Mouse (Mus musculus) forebrain, embryonic 11.5 days (tissue): Measurements from ENCODE around the gene Trim9. TPM values are rescaled to one million over a fixed set of nuclear protein-coding genes. Genes with fewer than 3 reads are reported as not detected.
A peak's percentile ranks its signal among the peaks of the same experiment; 100 is the strongest.

Experiments used
- ATAC-seq: fragments of 200-750 bp; cut with Nextera tagmentation; replicated peaks from 2 replicates; pipeline ENCODE4 v1.8.0; 2017; ENCODE audit warnings: moderate TSS enrichment; ENCODE audit not compliant: low FRiP score
- DNase-seq: peaks from one replicate; pipeline ENCODE4 v3.0.0-alpha.2; 2017; ENCODE audit warnings: low spot score
- H3K27ac ChIP-seq: fragments of 300-500 bp; sonication (generic); 2 replicates; pipeline ENCODE4 v1.5.1; 2014; ENCODE audit warnings: low read depth, low read length
- H3K27me3 ChIP-seq: fragments of 300-500 bp; sonication (generic); 2 replicates; pipeline ENCODE4 v1.6.1; 2014; ENCODE audit warnings: mild to moderate bottlenecking, low read length, mixed read lengths; ENCODE audit not compliant: control insufficient read depth, insufficient read depth
- H3K36me3 ChIP-seq: fragments of 300-500 bp; sonication (generic); 2 replicates; pipeline ENCODE4 v1.6.1; 2014; ENCODE audit warnings: mild to moderate bottlenecking, low read length, moderate library complexity, mixed read lengths; ENCODE audit not compliant: control insufficient read depth, insufficient read depth
- H3K4me1 ChIP-seq: fragments of 300-500 bp; sonication (generic); replicated peaks from 2 replicates; pipeline ENCODE4 v1.6.1; 2014; ENCODE audit warnings: low read length, mixed read lengths; ENCODE audit not compliant: control insufficient read depth, insufficient read depth
- H3K4me2 ChIP-seq: fragments of 300-500 bp; sonication (generic); 2 replicates; pipeline ENCODE4 v1.6.1; 2014; ENCODE audit warnings: low read depth, mild to moderate bottlenecking, low read length, moderate library complexity, mixed read lengths; ENCODE audit not compliant: severe bottlenecking
- H3K4me3 ChIP-seq: fragments of 300-500 bp; sonication (generic); 2 replicates; pipeline ENCODE4 v1.5.1; 2014; ENCODE audit warnings: low read depth, low read length
- H3K9ac ChIP-seq: fragments of 300-500 bp; sonication (generic); 2 replicates; pipeline ENCODE4 v1.6.1; 2014; ENCODE audit warnings: low read length
- H3K9me3 ChIP-seq: fragments of 300-500 bp; sonication (generic); 2 replicates; pipeline ENCODE4 v1.6.1; 2016; ENCODE audit warnings: low read length, mixed read lengths; ENCODE audit not compliant: control insufficient read depth
- WGBS: fragments of 180-500 bp; shearing (Covaris S2); extraction: QIAGEN DNeasy Blood & Tissue Kit; methylation state at CpG from one replicate; pipeline ENCODE4 v1.1.7; 2014; 5-methylcytosine and 5-hydroxymethylcytosine counted together
- polyA plus RNA-seq: library from polyadenylated mRNA; unstranded; fragments of >200 nt; fragmentation: Nextera tagmentation; extraction: Ambion mirVana; gene quantifications from 2 replicates; pipeline ENCODE4 v1.2.1, GENCODE M21; 2014

The Trim9 gene
- polyA plus RNA-seq, 1 experiment from 2014 or later = 14.5 TPM

DNA sequence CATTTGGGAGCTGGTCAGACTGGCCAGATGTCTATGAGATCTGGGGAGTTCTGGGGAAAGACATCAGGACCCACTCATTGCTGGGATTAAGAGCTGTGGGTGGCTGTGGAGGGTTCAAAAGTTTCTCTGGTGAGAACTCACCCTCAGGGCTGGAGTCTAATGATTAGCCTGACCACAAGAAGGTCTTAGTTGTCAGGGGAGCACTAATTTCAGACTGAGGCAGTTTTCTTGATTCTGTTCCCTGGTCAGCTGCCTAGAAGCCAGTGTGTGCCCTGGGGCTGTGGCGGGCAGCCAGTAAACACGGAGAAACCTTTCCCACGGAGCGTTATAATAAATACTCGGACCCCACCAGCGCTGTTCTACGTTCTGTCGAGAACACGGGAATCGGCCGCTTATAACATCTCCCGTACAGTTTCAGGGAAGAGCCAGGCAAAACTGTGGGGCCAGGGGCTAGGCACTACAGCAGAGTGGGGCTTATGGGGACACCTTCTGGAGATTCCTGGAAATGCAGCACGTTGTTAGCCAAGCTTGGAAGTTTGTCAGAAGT, 112.4 kb downstream of the Trim9 start:
- ATAC-seq = peak; percentile 78

DNA sequence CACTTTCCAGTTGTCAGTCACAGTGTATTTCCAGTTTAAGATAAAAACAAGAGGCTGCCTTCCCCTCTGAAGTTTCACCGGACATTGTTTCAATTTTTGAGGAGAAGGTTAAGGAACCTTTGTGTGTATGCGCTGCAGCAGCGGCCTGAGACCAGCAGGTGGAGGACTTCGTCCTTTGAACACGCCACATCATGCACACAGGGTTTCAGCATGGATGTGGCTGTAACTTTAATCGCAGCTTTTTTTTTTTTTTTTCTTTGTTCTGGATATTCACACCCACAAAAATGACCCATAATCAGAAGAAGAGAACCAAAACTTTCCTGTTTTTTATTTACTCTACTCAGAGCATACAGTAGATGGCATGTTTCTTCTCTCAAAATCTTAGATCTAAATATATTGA, 113.0 kb downstream of the Trim9 start:
- Histone ChIP-seq H3K9ac (no peak overlapping the region), H3K36me3 (no peaks in the 10 kb centered on the region), H3K4me2 (no peak overlapping the region), H3K4me3 (no peak overlapping the region), H3K27ac (no peak overlapping the region), H3K4me1 (peaks cover 4% of the 10 kb centered on the region; the same call in 1 of the 2 replicates), H3K9me3 (no peaks in the 10 kb centered on the region), H3K27me3 (no peaks in the 10 kb centered on the region)
- WGBS = 22% methylated on average over 6 of the region's 6 CpGs
- DNase-seq (peak; percentile 81), ATAC-seq (peak; percentile 73)

More for the DNA sequence above, 112.4 kb downstream of the Trim9 start:
- DNase-seq = peak; percentile 87
- no peaks in the 10 kb centered on the region for H3K27me3 ChIP-seq
- H3K27ac ChIP-seq = no peak overlapping the region
- peak overlapping the region; percentile 23 for H3K4me3 ChIP-seq
- H3K4me2 ChIP-seq = peak overlapping the region; percentile 58
- H3K36me3 ChIP-seq = no peaks in the 10 kb centered on the region
- peaks cover 4% of the 10 kb centered on the region; the same call in 1 of the 2 replicates for H3K4me1 ChIP-seq
- WGBS = 7% methylated on average over 13 of the region's 13 CpGs
- H3K9ac ChIP-seq = peak overlapping the region; percentile 48
- no peaks in the 10 kb centered on the region for H3K9me3 ChIP-seq

DNA sequence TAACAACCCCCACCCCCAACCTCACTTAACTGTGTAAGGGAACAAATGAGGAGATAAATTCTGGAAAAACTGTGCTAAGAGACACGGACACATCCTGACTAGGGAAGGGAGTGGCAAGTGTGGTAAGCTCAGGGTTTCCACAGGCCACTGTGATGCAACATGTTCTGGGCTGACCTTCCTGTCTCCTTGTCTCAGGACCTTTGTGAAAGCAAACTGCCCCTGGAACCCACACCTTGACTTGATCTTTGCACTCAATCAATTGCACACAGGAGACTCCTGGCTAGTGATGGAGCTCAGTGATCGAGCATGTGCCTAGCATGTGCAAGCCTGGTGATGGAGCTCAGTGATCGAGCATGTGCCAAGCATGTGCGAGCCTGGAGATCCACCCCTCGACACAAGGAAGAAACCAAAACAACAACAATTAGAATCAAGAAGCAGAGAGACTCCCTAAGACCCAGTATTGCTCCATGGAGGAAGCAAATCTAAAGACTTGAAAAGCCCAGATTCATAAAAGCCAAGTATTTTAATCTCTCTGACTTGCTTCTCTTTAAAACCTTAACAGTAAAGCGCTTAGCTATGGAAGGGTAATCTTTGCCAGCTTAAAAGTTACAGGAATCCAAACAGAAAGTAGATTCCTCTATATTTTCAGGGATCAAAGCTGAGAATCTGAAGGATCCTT, 113.6 kb downstream of the Trim9 start:
- Histone ChIP-seq H3K9me3 (no peaks in the 10 kb centered on the region), H3K9ac (no peak overlapping the region), H3K4me3 (no peak overlapping the region), H3K4me2 (no peak overlapping the region), H3K4me1 (peaks cover 4% of the 10 kb centered on the region; the same call in 1 of the 2 replicates), H3K27me3 (no peaks in the 10 kb centered on the region), H3K36me3 (no peaks in the 10 kb centered on the region), H3K27ac (no peak overlapping the region)
- WGBS = 86% methylated on average over 6 of the region's 6 CpGs
- no peak for ATAC-seq
- DNase-seq = no peak

DNA sequence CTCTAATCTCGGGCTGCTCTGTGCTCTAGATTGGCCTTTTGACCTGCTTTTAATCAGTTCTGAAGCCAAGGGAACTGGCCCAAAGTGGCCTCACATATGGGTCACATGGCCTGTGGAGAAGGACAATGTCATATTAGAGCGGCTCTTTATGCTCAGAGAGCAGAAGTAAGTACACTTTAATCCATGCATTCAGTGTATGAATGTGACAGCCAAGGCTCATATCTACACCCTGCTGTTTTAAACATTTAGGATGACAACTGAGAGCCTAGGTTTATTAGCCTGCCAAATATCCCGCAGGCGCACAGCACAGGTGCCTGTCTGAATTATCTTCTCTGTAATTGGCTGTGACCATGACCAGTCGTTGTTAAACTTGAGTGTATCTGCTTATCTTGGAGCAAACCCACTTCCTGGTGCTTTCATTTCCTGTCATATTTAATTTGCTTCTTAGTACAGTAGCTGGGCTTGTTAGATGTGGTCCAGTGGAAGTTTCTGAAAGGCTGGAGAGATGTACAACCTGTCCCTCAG, 115.3 kb downstream of the Trim9 start:
- Histone ChIP-seq H3K9ac (no peak overlapping the region), H3K4me2 (no peak overlapping the region), H3K36me3 (no peaks in the 10 kb centered on the region), H3K4me3 (no peak overlapping the region), H3K27me3 (no peaks in the 10 kb centered on the region), H3K9me3 (no peaks in the 10 kb centered on the region), H3K4me1 (peaks cover 11% of the 10 kb centered on the region; the same call in 1 of the 2 replicates), H3K27ac (no peak overlapping the region)
- WGBS = 26% methylated on average over 5 of the region's 5 CpGs
- ATAC-seq = 0 out of 2 replicates have a peak, but pooled peaks have one; percentile 4
- no peak for DNase-seq

DNA sequence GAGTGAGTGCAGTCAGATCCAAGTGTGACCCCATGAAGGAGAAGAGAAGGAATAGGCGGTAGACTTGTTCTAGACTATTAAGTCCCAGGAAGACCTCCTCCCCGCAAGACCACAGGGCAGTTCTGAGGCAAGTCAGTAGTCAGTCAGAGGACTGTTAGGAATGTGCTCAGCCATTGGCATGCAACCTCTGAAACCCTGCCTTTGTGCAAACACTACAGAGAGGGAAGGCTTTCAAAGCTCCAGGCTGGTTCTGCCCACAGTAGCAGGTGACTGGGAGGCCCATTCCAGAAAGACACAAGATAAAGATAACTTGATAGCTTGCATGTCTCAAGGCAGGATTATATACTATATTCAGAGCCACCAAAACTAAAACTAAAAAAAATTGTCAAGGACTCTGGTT, 116.1 kb downstream of the Trim9 start, which contains the start of gene Pygl:
Gene Pygl (minus strand): TSS at position 195 of the 400 bp plus-strand sequence.
- H3K4me1 ChIP-seq = peaks cover 13% of the 10 kb centered on the region; the same call in 1 of the 2 replicates
- no peak within 1 kb of the TSS for H3K4me3 ChIP-seq
- no peak within 1 kb of the TSS for H3K9ac ChIP-seq
- H3K36me3 ChIP-seq = no peaks in the 10 kb centered on the region
- 88% methylated on average over 2 of the region's 2 CpGs for WGBS
- H3K9me3 ChIP-seq = no peaks in the 10 kb centered on the region
- 0 out of 2 replicates have a peak, but pooled peaks cover 5% of the 10 kb centered on the region for H3K27me3 ChIP-seq
- H3K4me2 ChIP-seq = no peak within 1 kb of the TSS
- no peak within 1 kb of the TSS for H3K27ac ChIP-seq
- DNase-seq (no peak), ATAC-seq (no peak)

DNA sequence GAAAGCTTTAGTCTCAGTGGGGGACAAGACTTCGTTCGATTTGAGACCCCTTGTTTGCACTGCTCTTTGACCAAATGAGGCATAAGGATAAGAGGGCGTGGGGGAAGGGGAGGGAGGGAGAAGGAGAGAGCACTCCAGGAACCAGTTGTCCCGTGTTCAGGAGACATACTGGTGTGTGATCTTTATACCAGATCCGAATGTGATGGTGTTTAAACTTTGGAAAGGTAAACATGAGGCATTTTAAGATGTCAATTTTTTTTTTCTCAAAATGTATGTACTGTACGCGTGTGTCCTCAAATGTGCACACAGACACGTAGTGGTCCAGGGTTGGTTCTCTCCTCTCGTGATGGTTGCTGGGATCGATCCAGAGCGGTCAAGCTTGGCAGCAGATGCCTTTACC, 119.3 kb downstream of the Trim9 start:
- no peaks in the 10 kb centered on the region for H3K36me3 ChIP-seq
- peak overlapping the region; percentile 92; the same call in 1 of the 2 replicates for H3K4me2 ChIP-seq
- 62% methylated on average over 11 of the region's 11 CpGs for WGBS
- H3K27ac ChIP-seq = no peak overlapping the region
- 0 out of 2 replicates have a peak, but pooled peaks cover 5% of the 10 kb centered on the region for H3K27me3 ChIP-seq
- no peaks in the 10 kb centered on the region for H3K9me3 ChIP-seq
- H3K4me3 ChIP-seq = no peak overlapping the region
- H3K9ac ChIP-seq = no peak overlapping the region
- no peak for DNase-seq
- H3K4me1 ChIP-seq = peaks cover 10% of the 10 kb centered on the region; the same call in 1 of the 2 replicates
- no peak for ATAC-seq

DNA sequence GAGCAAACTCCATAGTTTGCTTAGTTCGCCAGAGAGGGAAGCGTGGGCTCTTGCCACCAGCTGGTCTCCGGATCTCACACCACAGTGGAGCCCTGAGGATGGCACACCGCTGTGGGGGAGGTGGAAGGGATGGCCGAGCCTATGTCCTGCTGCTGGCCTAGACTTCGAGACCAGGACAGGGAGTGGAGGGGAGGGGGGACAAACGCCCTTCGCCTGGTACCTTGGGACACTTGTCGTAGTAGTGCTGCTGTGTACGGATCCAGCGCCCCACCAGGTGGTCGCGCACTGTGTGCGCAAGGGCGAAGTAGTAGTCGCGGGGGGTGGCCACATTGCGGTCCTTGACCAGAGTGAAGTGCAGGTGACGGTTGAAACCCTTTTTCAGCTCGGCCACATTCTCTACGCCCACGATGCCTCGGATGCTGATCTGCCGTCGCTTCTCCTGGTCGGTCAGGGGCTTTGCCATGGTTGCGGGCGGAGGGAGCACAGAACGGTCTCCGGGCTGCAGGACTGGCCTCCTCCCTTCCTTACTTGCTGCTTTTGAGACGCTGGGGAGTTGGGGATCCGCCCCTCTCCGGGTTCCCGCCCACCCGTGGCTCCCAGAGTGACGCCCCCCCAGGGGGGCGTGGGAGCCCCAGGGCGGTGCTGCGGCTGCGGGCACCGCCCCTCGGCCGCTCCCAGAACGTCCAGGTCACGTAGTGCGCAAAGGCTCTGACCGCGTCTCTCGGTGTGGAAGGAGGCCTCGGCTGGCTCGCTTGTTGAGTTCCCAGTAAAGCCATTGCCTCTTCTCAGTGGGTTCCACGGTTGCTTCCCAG, 120.1 kb downstream of the Trim9 start:
- 1% methylated on average over 51 of the region's 52 CpGs for WGBS
- no peak overlapping the region for H3K27ac ChIP-seq

DNA sequence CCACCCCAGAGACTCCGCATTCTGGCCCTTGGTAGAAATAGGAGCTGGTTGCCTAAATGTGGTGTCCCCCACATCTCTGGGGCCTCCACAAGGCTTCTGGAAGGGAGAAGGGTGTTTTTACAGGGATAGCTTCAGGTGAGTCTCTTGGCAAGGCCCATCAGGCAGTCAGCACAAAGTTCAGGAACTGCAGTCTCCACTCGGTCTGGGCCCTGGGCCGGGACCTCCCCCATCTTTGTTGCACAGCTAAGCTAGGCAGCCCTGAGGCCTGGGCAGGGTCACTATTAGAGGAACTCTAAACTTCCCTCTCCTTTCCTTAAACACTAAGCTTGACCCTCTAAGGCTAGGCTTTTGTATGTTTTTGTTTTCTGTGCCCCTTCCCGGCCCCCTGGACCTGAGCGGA, 120.8 kb downstream of the Trim9 start:
- Histone ChIP-seq H3K27me3 (0 out of 2 replicates have a peak, but pooled peaks cover 5% of the 10 kb centered on the region), H3K4me1 (peaks cover 11% of the 10 kb centered on the region; the same call in 1 of the 2 replicates), H3K9me3 (no peaks in the 10 kb centered on the region), H3K4me2 (peak overlapping the region; percentile 92; the same call in 1 of the 2 replicates), H3K4me3 (peak overlapping the region; percentile 40; the same call in 1 of the 2 replicates), H3K27ac (no peak overlapping the region), H3K9ac (no peak overlapping the region), H3K36me3 (no peaks in the 10 kb centered on the region)
- 26% methylated on average over 5 of the region's 5 CpGs for WGBS
- DNase-seq (no peak), ATAC-seq (no peak)

More for the DNA sequence above, 120.1 kb downstream of the Trim9 start:
- ATAC-seq (peak; percentile 73), DNase-seq (peak; percentile 76)
- H3K36me3 ChIP-seq = no peaks in the 10 kb centered on the region
- no peaks in the 10 kb centered on the region for H3K9me3 ChIP-seq
- 0 out of 2 replicates have a peak, but pooled peaks cover 5% of the 10 kb centered on the region for H3K27me3 ChIP-seq
- H3K9ac ChIP-seq = peak overlapping the region; percentile 52
- H3K4me2 ChIP-seq = peak overlapping the region; percentile 92
- H3K4me1 ChIP-seq = peaks cover 11% of the 10 kb centered on the region; the same call in 1 of the 2 replicates
- peak overlapping the region; percentile 40 for H3K4me3 ChIP-seq
